Mouse (Mus musculus): ENCODE measurements at regions not wholly inside any gene's neighbourhood (a gene's known extent, or its start where the extent isn't known, plus 50 kb on each side); places are given as distances from the start of the nearest gene placed in this dataset.

DNA sequence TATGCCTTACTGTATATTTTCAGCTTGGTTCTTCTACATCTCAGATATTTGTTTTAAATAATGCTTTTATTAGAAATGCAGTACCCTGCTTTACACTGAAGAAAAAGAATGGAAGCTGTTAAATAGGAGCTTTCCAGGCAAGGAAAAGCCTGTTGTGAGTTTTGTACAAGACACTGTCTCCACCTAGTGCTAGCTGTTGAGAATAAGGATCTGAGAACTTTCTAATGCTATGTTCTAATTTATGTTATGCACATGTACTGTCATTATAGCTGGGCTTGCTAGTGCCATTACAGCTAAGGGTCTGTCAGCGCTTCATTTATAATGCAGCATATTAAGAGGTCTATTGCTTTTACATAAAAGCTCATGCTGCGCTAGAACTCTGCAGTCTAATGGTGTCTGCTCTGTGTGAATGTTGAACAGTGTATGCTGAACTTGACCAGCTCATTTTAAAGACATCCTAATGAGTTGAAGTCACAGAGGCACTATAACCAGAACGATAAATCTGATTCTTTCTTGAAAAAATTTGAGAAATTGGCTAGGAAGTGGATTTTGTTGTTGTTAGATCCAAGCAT lies 315.4 kb upstream of the Dnajc24 start:
- DNase-seq (ENCODE audit: low read depth, low spot score) = no peak
- Histone ChIP-seq H3K4me1 (ENCODE audit: control insufficient read depth in 1 of 2, insufficient read depth in 2 of 2, low read length in 2 of 2) (no peaks in the 10 kb centered on the region), H3K27me3 (ENCODE audit: control insufficient read depth in 1 of 2, insufficient read depth in 2 of 2, low read length in 2 of 2) (no peaks in the 10 kb centered on the region), H3K9me3 (replicated peaks; ENCODE audit: insufficient read depth, low read length) (no peaks in the 10 kb centered on the region), H3K36me3 (ENCODE audit: control insufficient read depth in 1 of 2, insufficient read depth in 2 of 2, low read length in 2 of 2) (no peaks in the 10 kb centered on the region), H3K79me2 (ENCODE audit: control insufficient read depth, insufficient read depth, low read length, poor library complexity) (no peaks in the 10 kb centered on the region), H3K9ac (ENCODE audit: control insufficient read depth, low read depth, low read length, poor library complexity, severe bottlenecking) (no peak overlapping the region), H3K4me3 (ENCODE audit: control insufficient read depth in 1 of 2, insufficient read depth in 1 of 2, low read depth in 2 of 2, low read length in 2 of 2) (no peak overlapping the region), H3K27ac (ENCODE audit: control insufficient read depth, low read depth, low read length) (no peak overlapping the region)
- TF ChIP-seq MAFK (IDR thresholded peaks at IDR 0.05; ENCODE audit: borderline replicate concordance, low read depth, low read length) (no peak), ZMIZ1 (IDR thresholded peaks at IDR 0.05; ENCODE audit: low read depth, low read length) (no peak), TBP (IDR thresholded peaks at IDR 0.05; ENCODE audit: low read depth, low read length) (no peak), POLR2A (IDR thresholded peaks at IDR 0.05; ENCODE audit: control insufficient read depth in 1 of 2, insufficient read depth in 1 of 2, low read depth in 1 of 2, low read length in 2 of 2, poor library complexity in 1 of 2) (no peak), EP300 (IDR thresholded peaks at IDR 0.05; ENCODE audit: low read depth in 1 of 2, low read length in 2 of 2) (no peak), HCFC1 (IDR thresholded peaks at IDR 0.05; ENCODE audit: low read depth, low read length) (no peak), E2F4 (IDR thresholded peaks at IDR 0.05; ENCODE audit: borderline replicate concordance, low read depth, low read length) (no peak), GABPA (IDR thresholded peaks at IDR 0.05; ENCODE audit: low read depth, low read length) (no peak), SMC3 (IDR thresholded peaks at IDR 0.05; ENCODE audit: low read depth, low read length) (no peak), MXI1 (IDR thresholded peaks at IDR 0.05; ENCODE audit: low read depth, low read length) (no peak), ZC3H11A (IDR thresholded peaks at IDR 0.05; ENCODE audit: low read depth, low read length) (no peak), MYC (IDR thresholded peaks at IDR 0.05; ENCODE audit: low read depth, low read length) (no peak), BHLHE40 (IDR thresholded peaks at IDR 0.05; ENCODE audit: borderline replicate concordance, low read depth, low read length) (no peak), ELF1 (IDR thresholded peaks at IDR 0.05; ENCODE audit: low read depth, low read length) (no peak), KAT2A (conservative IDR thresholded peaks at IDR 0.05; ENCODE audit: low read depth, low read length) (no peak), POLR2AphosphoS5 (IDR thresholded peaks at IDR 0.05; ENCODE audit: borderline replicate concordance, low read depth, low read length) (no peak), POLR2AphosphoS2 (IDR thresholded peaks at IDR 0.05; ENCODE audit: low read length) (no peak), GATA1 (IDR thresholded peaks at IDR 0.05; ENCODE audit: low read depth, low read length) (no peak), MYB (IDR thresholded peaks at IDR 0.05; ENCODE audit: low read depth, low read length) (no peak)

DNA sequence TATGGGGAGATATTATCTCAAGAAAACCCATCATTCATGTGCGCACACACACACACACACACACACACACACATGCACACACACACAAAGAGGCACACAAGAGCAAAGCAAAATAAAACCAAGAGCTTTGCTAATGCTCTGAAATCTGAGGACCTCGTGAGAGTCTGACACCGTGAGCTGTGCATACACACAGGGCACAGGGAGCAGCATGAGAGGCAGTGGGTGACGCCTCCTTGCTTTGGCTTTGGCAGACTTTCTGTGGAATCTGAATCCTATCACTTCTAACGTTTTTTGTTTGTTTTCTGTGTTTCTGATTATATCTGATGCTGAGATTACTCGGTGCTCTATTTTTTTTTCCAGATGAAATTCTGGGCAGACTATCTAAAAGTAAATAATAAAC lies 343.4 kb upstream of the Dnajc24 start:
- Histone ChIP-seq H3K4me3 (ENCODE audit: control insufficient read depth in 1 of 2, insufficient read depth in 1 of 2, low read depth in 2 of 2, low read length in 2 of 2) (no peak overlapping the region), H3K9ac (ENCODE audit: control insufficient read depth, low read depth, low read length, poor library complexity, severe bottlenecking) (no peak overlapping the region), H3K27me3 (ENCODE audit: control insufficient read depth in 1 of 2, insufficient read depth in 2 of 2, low read length in 2 of 2) (no peaks in the 10 kb centered on the region), H3K27ac (ENCODE audit: control insufficient read depth, low read depth, low read length) (no peak overlapping the region), H3K79me2 (ENCODE audit: control insufficient read depth, insufficient read depth, low read length, poor library complexity) (no peaks in the 10 kb centered on the region), H3K9me3 (replicated peaks; ENCODE audit: insufficient read depth, low read length) (no peaks in the 10 kb centered on the region), H3K4me1 (ENCODE audit: control insufficient read depth in 1 of 2, insufficient read depth in 2 of 2, low read length in 2 of 2) (no peaks in the 10 kb centered on the region), H3K36me3 (ENCODE audit: control insufficient read depth in 1 of 2, insufficient read depth in 2 of 2, low read length in 2 of 2) (no peaks in the 10 kb centered on the region)
- DNase-seq (ENCODE audit: low read depth, low spot score) = no peak
- TF ChIP-seq MYB (IDR thresholded peaks at IDR 0.05; ENCODE audit: low read depth, low read length) = no peak
- TF ChIP-seq MYC (IDR thresholded peaks at IDR 0.05; ENCODE audit: low read depth, low read length) = no peak
- TF ChIP-seq HCFC1 (IDR thresholded peaks at IDR 0.05; ENCODE audit: low read depth, low read length) = no peak
- no peak for TF ChIP-seq POLR2A (IDR thresholded peaks at IDR 0.05; ENCODE audit: control insufficient read depth in 1 of 2, insufficient read depth in 1 of 2, low read depth in 1 of 2, low read length in 2 of 2, poor library complexity in 1 of 2)
- TF ChIP-seq POLR2AphosphoS2 (IDR thresholded peaks at IDR 0.05; ENCODE audit: low read length) = no peak
- no peak for TF ChIP-seq TAL1 (IDR thresholded peaks at IDR 0.05; ENCODE audit: low read length)
- no peak for TF ChIP-seq EP300 (IDR thresholded peaks at IDR 0.05; ENCODE audit: low read depth in 1 of 2, low read length in 2 of 2)
- TF ChIP-seq MAX (IDR thresholded peaks at IDR 0.05; ENCODE audit: low read length) = no peak
- no peak for TF ChIP-seq ZKSCAN1 (IDR thresholded peaks at IDR 0.05; ENCODE audit: low read depth, low read length)
- TF ChIP-seq RAD21 (IDR thresholded peaks at IDR 0.05; ENCODE audit: low read depth, low read length) = no peak
- no peak for TF ChIP-seq ZC3H11A (IDR thresholded peaks at IDR 0.05; ENCODE audit: low read depth, low read length)
- TF ChIP-seq E2F4 (IDR thresholded peaks at IDR 0.05; ENCODE audit: borderline replicate concordance, low read depth, low read length) = no peak
- TF ChIP-seq JUND (IDR thresholded peaks at IDR 0.05; ENCODE audit: low read depth, low read length) = no peak
- no peak for TF ChIP-seq USF2 (IDR thresholded peaks at IDR 0.05; ENCODE audit: borderline replicate concordance in 1 of 2, insufficient read depth in 1 of 2, low read depth in 1 of 2, low read length in 2 of 2)
